Mouse (Mus musculus): ENCODE measurements at regions not wholly inside any gene's neighbourhood (a gene's known extent, or its start where the extent isn't known, plus 50 kb on each side); places are given as distances from the start of the nearest gene placed in this dataset.

- Histone ChIP-seq H3K36me3 (ENCODE audit: control insufficient read depth in 1 of 2, insufficient read depth in 2 of 2, low read length in 2 of 2) (no peaks in the 10 kb centered on the region), H3K27me3 (ENCODE audit: control insufficient read depth in 1 of 2, insufficient read depth in 2 of 2, low read length in 2 of 2) (no peaks in the 10 kb centered on the region), H3K9me3 (replicated peaks; ENCODE audit: insufficient read depth, low read length) (no peaks in the 10 kb centered on the region), H3K9ac (ENCODE audit: control insufficient read depth, low read depth, low read length, poor library complexity, severe bottlenecking) (no peak overlapping the region), H3K4me3 (ENCODE audit: control insufficient read depth in 1 of 2, insufficient read depth in 1 of 2, low read depth in 2 of 2, low read length in 2 of 2) (no peak overlapping the region), H3K27ac (ENCODE audit: control insufficient read depth, low read depth, low read length) (no peak overlapping the region), H3K4me1 (ENCODE audit: control insufficient read depth in 1 of 2, insufficient read depth in 2 of 2, low read length in 2 of 2) (no peaks in the 10 kb centered on the region), H3K79me2 (ENCODE audit: control insufficient read depth, insufficient read depth, low read length, poor library complexity) (no peaks in the 10 kb centered on the region)
- TF ChIP-seq MEF2A (IDR thresholded peaks at IDR 0.05; ENCODE audit: extremely low read depth, insufficient replicate concordance, low read depth, low read length, poor library complexity, severe bottlenecking), result no peak
- no peak for TF ChIP-seq ZMIZ1 (IDR thresholded peaks at IDR 0.05; ENCODE audit: low read depth, low read length)
- no peak for TF ChIP-seq ZNF384 (IDR thresholded peaks at IDR 0.05; ENCODE audit: low read depth, low read length)
- TF ChIP-seq TAL1 (IDR thresholded peaks at IDR 0.05; ENCODE audit: low read length), result no peak
- no peak for TF ChIP-seq UBTF (IDR thresholded peaks at IDR 0.05; ENCODE audit: borderline replicate concordance, insufficient read depth, low read depth, low read length)
- no peak for TF ChIP-seq ETS1 (IDR thresholded peaks at IDR 0.05; ENCODE audit: low read depth, low read length)
- no peak for TF ChIP-seq NELFE (IDR thresholded peaks at IDR 0.05; ENCODE audit: low read depth, low read length)
- TF ChIP-seq POLR2AphosphoS2 (IDR thresholded peaks at IDR 0.05; ENCODE audit: low read length), result no peak
- TF ChIP-seq SIN3A (IDR thresholded peaks at IDR 0.05; ENCODE audit: low read length), result no peak
- no peak for TF ChIP-seq JUND (IDR thresholded peaks at IDR 0.05; ENCODE audit: low read depth, low read length)
- no peak for TF ChIP-seq E2F4 (IDR thresholded peaks at IDR 0.05; ENCODE audit: borderline replicate concordance, low read depth, low read length)
- TF ChIP-seq NRF1 (IDR thresholded peaks at IDR 0.05; ENCODE audit: insufficient read depth, low read depth, low read length, poor library complexity, severe bottlenecking), result no peak
- TF ChIP-seq BHLHE40 (IDR thresholded peaks at IDR 0.05; ENCODE audit: borderline replicate concordance, low read depth, low read length), result no peak
- TF ChIP-seq MAX (IDR thresholded peaks at IDR 0.05; ENCODE audit: low read length), result no peak
- no peak for TF ChIP-seq RAD21 (IDR thresholded peaks at IDR 0.05; ENCODE audit: low read depth, low read length)
- TF ChIP-seq GABPA (IDR thresholded peaks at IDR 0.05; ENCODE audit: low read depth, low read length), result no peak
- no peak for TF ChIP-seq MYB (IDR thresholded peaks at IDR 0.05; ENCODE audit: low read depth, low read length)
- no peak for TF ChIP-seq MYC (IDR thresholded peaks at IDR 0.05; ENCODE audit: low read depth, low read length)
- no peak for DNase-seq (ENCODE audit: low read depth, low spot score)
Measured at GRCm38 (mm10) chr2:169494503-169495311, 92.8 kb downstream of the Gm11011 start.

GRCm38 (mm10) chr2:169493609-169494275, 93.8 kb downstream of the Gm11011 start:
- H3K9me3 ChIP-seq (replicated peaks; ENCODE audit: insufficient read depth, low read length), result no peaks in the 10 kb centered on the region
- H3K79me2 ChIP-seq (ENCODE audit: control insufficient read depth, insufficient read depth, low read length, poor library complexity), result no peaks in the 10 kb centered on the region
- no peak overlapping the region for H3K4me3 ChIP-seq (ENCODE audit: control insufficient read depth in 1 of 2, insufficient read depth in 1 of 2, low read depth in 2 of 2, low read length in 2 of 2)
- DNase-seq (ENCODE audit: low read depth, low spot score), result no peak
- no peak overlapping the region for H3K27ac ChIP-seq (ENCODE audit: control insufficient read depth, low read depth, low read length)
- H3K27me3 ChIP-seq (ENCODE audit: control insufficient read depth in 1 of 2, insufficient read depth in 2 of 2, low read length in 2 of 2), result no peaks in the 10 kb centered on the region
- H3K36me3 ChIP-seq (ENCODE audit: control insufficient read depth in 1 of 2, insufficient read depth in 2 of 2, low read length in 2 of 2), result no peaks in the 10 kb centered on the region
- H3K9ac ChIP-seq (ENCODE audit: control insufficient read depth, low read depth, low read length, poor library complexity, severe bottlenecking), result no peak overlapping the region
- no peaks in the 10 kb centered on the region for H3K4me1 ChIP-seq (ENCODE audit: control insufficient read depth in 1 of 2, insufficient read depth in 2 of 2, low read length in 2 of 2)
- TF ChIP-seq TCF12 (IDR thresholded peaks at IDR 0.05; ENCODE audit: low read depth, low read length) (no peak), POLR2A (IDR thresholded peaks at IDR 0.05; ENCODE audit: control insufficient read depth in 1 of 2, insufficient read depth in 1 of 2, low read depth in 1 of 2, low read length in 2 of 2, poor library complexity in 1 of 2) (no peak), SIN3A (IDR thresholded peaks at IDR 0.05; ENCODE audit: low read length) (no peak), SMC3 (IDR thresholded peaks at IDR 0.05; ENCODE audit: low read depth, low read length) (no peak), ZKSCAN1 (IDR thresholded peaks at IDR 0.05; ENCODE audit: low read depth, low read length) (no peak), UBTF (IDR thresholded peaks at IDR 0.05; ENCODE audit: borderline replicate concordance, insufficient read depth, low read depth, low read length) (no peak), ZC3H11A (IDR thresholded peaks at IDR 0.05; ENCODE audit: low read depth, low read length) (no peak), MYC (IDR thresholded peaks at IDR 0.05; ENCODE audit: low read depth, low read length) (no peak)

Measured in MEL (cell line).